Mouse (Mus musculus) spleen, adult 2 months (tissue): Measurements from ENCODE around the gene Sec14l5.

Source experiments
- CTCF ChIP-seq: fragments of 200-500 bp; IDR thresholded peaks from 2 replicates; pipeline ENCODE4 v1.5.1; 2011; ENCODE audit warnings: mild to moderate bottlenecking, inconsistent platforms; ENCODE audit not compliant: insufficient read depth, insufficient read length, insufficient replicate concordance; ENCODE audit errors: extremely low read depth
- POLR2A ChIP-seq: fragments of 200-500 bp; IDR thresholded peaks from 2 replicates; pipeline ENCODE4 v1.6.1; 2011; ENCODE audit warnings: low read depth, low read length, inconsistent platforms

- TF ChIP-seq POLR2A (no peak), CTCF (no peak)
These were observed 56.3 kb downstream of the Sec14l5 start for GRCm38 (mm10) chr16:5203200-5203599.
